Mouse (Mus musculus): ENCODE measurements around the gene Zfp938.

Gene Zfp938

GRCm38 (mm10) chr10:82240742-82241400 lies at the start of gene Zfp938:
Gene Zfp938 (minus strand): TSS chr10:82241280.
- DNase-seq (ENCODE audit: low spot score in 2 of 2), result peak; percentile 72

- no peak for DNase-seq (ENCODE audit: low spot score in 2 of 2)
These were observed 16.3 kb upstream of the Zfp938 start for GRCm38 (mm10) chr10:82257331-82257730.

DNA sequence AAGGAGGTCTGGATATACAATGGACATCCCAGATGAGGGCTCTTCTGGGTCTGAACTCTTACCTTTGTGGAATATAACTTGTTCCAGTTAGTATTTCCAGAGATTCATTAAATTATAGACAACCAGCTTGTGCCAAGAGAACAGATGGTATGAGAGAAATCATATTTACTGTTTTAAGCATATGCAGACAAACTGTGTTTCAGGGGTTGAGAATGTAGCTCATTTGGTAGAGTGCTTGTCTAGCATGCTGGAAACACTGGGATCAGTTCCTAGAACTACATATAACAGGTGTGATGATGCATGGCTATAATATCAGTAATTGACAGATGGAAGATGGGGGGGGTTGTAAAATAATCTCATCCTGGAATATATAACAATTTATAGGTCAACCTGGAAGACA lies 3.9 kb upstream of the Zfp938 start:
- DNase-seq (ENCODE audit: low spot score in 2 of 2), result no peak

- DNase-seq (ENCODE audit: low spot score in 2 of 2), result no peak
These were observed 315 bp upstream of the Zfp938 start for GRCm38 (mm10) chr10:82241401-82241788.

DNA sequence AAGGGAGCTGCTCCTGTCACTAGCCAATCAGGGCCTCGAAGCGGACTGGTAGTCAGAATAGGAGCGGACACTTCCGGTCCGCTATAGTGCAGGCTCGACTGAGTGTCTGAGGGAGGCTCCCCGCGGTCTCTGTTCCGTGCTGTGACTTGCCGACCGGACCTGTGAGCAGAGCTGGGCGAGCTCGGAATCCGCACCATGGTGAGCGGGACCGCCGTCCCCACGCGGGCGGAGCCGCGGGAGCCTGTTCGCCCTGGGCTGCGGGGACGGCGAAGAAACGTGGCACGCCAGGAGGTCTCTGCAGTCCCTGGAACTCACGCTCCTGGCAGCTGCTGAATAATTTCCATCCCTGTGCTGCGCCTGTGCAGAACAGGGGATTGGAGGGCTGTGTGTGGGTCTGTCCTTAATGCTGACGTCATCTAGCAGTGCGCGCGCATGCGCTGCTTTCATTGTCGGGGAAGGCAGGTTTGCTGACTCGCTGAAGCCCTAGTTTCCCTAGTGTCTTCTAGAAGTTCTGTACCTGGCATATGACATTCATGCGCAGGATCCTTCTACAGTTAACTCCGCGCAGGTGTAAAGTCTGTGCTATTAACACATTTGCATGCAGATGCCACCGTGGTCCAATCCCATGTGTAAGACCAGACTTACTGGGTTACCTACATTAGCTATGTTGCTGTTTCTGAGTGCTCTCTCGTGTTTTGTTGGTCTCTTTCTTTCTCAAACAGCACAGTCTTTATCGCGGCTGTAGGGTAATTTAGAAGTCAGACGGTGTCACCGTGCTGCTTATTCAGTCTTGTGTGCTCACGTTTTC lies 62.6 kb downstream of the Zfp938 start:
- peak; percentile 76 to 82 for DNase-seq (ENCODE audit: low spot score in 2 of 2)

All from frontal cortex, postnatal 14 days (tissue).